Mouse (Mus musculus) limb, embryonic 12.5 days (tissue): ENCODE measurements around the gene Gtf2a2. TPM values are rescaled to one million over a fixed set of nuclear protein-coding genes. Genes with fewer than 3 reads are reported as not detected.

ENCODE experiments used
- ATAC-seq: fragments of 200-750 bp; cut with Nextera tagmentation; 2 replicates; pipeline ENCODE4 v1.8.0; 2017; ENCODE audit warnings: low read depth, moderate TSS enrichment; ENCODE audit not compliant: insufficient number of reproducible peaks, insufficient read depth, low FRiP score, low TSS enrichment
- H3K27ac ChIP-seq: fragments of 300-500 bp; sonication (generic); 2 replicates; pipeline ENCODE4 v1.5.1; 2016; ENCODE audit warnings: mild to moderate bottlenecking, moderate library complexity
- H3K27me3 ChIP-seq: fragments of 300-500 bp; sonication (generic); 2 replicates; pipeline ENCODE4 v1.6.1; 2016; ENCODE audit warnings: mild to moderate bottlenecking, moderate library complexity
- H3K36me3 ChIP-seq: fragments of 300-500 bp; sonication (generic); 2 replicates; pipeline ENCODE4 v1.6.1; 2016; ENCODE audit warnings: mild to moderate bottlenecking, moderate library complexity
- H3K4me1 ChIP-seq: fragments of 300-500 bp; sonication (generic); replicated peaks from 2 replicates; pipeline ENCODE4 v1.6.1; 2016
- H3K4me2 ChIP-seq: fragments of 300-500 bp; sonication (generic); 2 replicates; pipeline ENCODE4 v1.6.1; 2016; ENCODE audit warnings: mild to moderate bottlenecking, moderate library complexity
- H3K4me3 ChIP-seq: fragments of 300-500 bp; sonication (generic); replicated peaks from 2 replicates; pipeline ENCODE4 v1.5.1; 2016; ENCODE audit warnings: mild to moderate bottlenecking
- H3K9ac ChIP-seq: fragments of 300-500 bp; sonication (generic); replicated peaks from 2 replicates; pipeline ENCODE4 v1.6.1; 2016; ENCODE audit warnings: mild to moderate bottlenecking, moderate library complexity
- H3K9me3 ChIP-seq: fragments of 300-500 bp; sonication (generic); 2 replicates; pipeline ENCODE4 v1.6.1; 2016; ENCODE audit warnings: mild to moderate bottlenecking, moderate library complexity
- WGBS: fragments of 180-500 bp; shearing (Covaris S2); methylation state at CpG from one replicate; pipeline ENCODE4 v1.1.7; 2016; 5-methylcytosine and 5-hydroxymethylcytosine counted together
- polyA plus RNA-seq: library from polyadenylated mRNA; unstranded; fragments of >200 nt; fragmentation: Nextera tagmentation; extraction: Ambion mirVana; gene quantifications from 2 replicates; pipeline ENCODE4 v1.2.1, GENCODE M21; 2016

Gtf2a2 gene
- polyA plus RNA-seq, 1 experiment from 2014 or later: 213 TPM

- Histone ChIP-seq H3K27me3 (no peaks in the 10 kb centered on the region), H3K9ac (no peak overlapping the region), H3K4me3 (no peak overlapping the region), H3K4me1 (no peaks in the 10 kb centered on the region), H3K9me3 (no peaks in the 10 kb centered on the region), H3K27ac (no peak overlapping the region), H3K36me3 (no peaks in the 10 kb centered on the region), H3K4me2 (no peak overlapping the region)
- no peak for ATAC-seq
- WGBS: 93% methylated on average over 4 of the region's 4 CpGs
These were observed 29.8 kb downstream of the Gtf2a2 start for GRCm38 (mm10) chr9:70042137-70042536.

- Histone ChIP-seq H3K4me3 (no peak overlapping the region), H3K4me2 (no peak overlapping the region), H3K36me3 (no peaks in the 10 kb centered on the region), H3K4me1 (peaks cover 6% of the 10 kb centered on the region), H3K27me3 (no peaks in the 10 kb centered on the region), H3K27ac (no peak overlapping the region), H3K9ac (no peak overlapping the region), H3K9me3 (no peaks in the 10 kb centered on the region)
- no peak for ATAC-seq
- WGBS: 44% methylated on average over 1 of the region's 1 CpGs
These were observed 30.6 kb downstream of the Gtf2a2 start for GRCm38 (mm10) chr9:70042935-70043334.

- no peak overlapping the region for H3K4me3 ChIP-seq
- no peaks in the 10 kb centered on the region for H3K36me3 ChIP-seq
- ATAC-seq: no peak
- no peak overlapping the region for H3K4me2 ChIP-seq
- WGBS: 76% methylated on average over 2 of the region's 2 CpGs
- peaks cover 25% of the 10 kb centered on the region for H3K4me1 ChIP-seq
- no peaks in the 10 kb centered on the region for H3K27me3 ChIP-seq
- no peak overlapping the region for H3K27ac ChIP-seq
- H3K9me3 ChIP-seq: no peaks in the 10 kb centered on the region
- H3K9ac ChIP-seq: no peak overlapping the region
These were observed 32.5 kb downstream of the Gtf2a2 start for GRCm38 (mm10) chr9:70044865-70045264.

DNA sequence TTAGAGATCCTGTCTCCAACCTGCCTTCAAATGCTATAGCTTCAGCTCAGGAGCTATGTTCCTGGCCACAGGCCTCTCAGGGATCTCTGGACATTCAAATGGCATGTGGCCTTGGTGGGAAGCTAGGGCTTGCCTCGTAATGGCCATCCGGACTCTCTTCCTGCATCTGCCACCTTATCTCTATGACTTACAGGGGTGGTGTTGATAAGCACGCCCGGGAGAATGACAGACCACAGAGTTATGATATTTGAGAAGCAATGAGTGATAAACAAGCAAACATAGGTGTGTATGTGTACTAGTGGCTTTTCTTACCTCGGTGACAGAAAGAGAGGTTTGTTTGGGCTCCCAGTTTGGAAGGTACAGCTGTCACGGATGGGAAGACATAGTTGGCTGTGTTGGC lies 33.9 kb downstream of the Gtf2a2 start:
- H3K36me3 ChIP-seq: no peaks in the 10 kb centered on the region
- no peak overlapping the region for H3K27ac ChIP-seq
- H3K27me3 ChIP-seq: no peaks in the 10 kb centered on the region
- peaks cover 25% of the 10 kb centered on the region for H3K4me1 ChIP-seq
- no peaks in the 10 kb centered on the region for H3K9me3 ChIP-seq
- no peak overlapping the region for H3K9ac ChIP-seq
- no peak overlapping the region for H3K4me2 ChIP-seq
- H3K4me3 ChIP-seq: no peak overlapping the region
- no peak for ATAC-seq
- WGBS: 86% methylated on average over 6 of the region's 6 CpGs

- H3K9ac ChIP-seq: no peak overlapping the region
- H3K27ac ChIP-seq: peak overlapping the region; percentile 37; the same call in 1 of the 2 replicates
- H3K36me3 ChIP-seq: no peaks in the 10 kb centered on the region
- H3K27me3 ChIP-seq: no peaks in the 10 kb centered on the region
- H3K4me2 ChIP-seq: no peak overlapping the region
- H3K9me3 ChIP-seq: no peaks in the 10 kb centered on the region
- peaks cover 25% of the 10 kb centered on the region for H3K4me1 ChIP-seq
- no peak overlapping the region for H3K4me3 ChIP-seq
- ATAC-seq: no peak
- 39% methylated on average over 3 of the region's 3 CpGs for WGBS
These were observed 35.5 kb downstream of the Gtf2a2 start for GRCm38 (mm10) chr9:70047839-70048238.

GRCm38 (mm10) chr9:70048280-70048679 lies 35.9 kb downstream of the Gtf2a2 start:
- Histone ChIP-seq H3K4me3 (no peak overlapping the region), H3K9ac (no peak overlapping the region), H3K27ac (peak overlapping the region; percentile 37; the same call in 1 of the 2 replicates), H3K4me1 (peaks cover 25% of the 10 kb centered on the region), H3K36me3 (no peaks in the 10 kb centered on the region), H3K27me3 (no peaks in the 10 kb centered on the region), H3K4me2 (no peak overlapping the region), H3K9me3 (no peaks in the 10 kb centered on the region)
- ATAC-seq: no peak
- 41% methylated on average over 5 of the region's 5 CpGs for WGBS

DNA sequence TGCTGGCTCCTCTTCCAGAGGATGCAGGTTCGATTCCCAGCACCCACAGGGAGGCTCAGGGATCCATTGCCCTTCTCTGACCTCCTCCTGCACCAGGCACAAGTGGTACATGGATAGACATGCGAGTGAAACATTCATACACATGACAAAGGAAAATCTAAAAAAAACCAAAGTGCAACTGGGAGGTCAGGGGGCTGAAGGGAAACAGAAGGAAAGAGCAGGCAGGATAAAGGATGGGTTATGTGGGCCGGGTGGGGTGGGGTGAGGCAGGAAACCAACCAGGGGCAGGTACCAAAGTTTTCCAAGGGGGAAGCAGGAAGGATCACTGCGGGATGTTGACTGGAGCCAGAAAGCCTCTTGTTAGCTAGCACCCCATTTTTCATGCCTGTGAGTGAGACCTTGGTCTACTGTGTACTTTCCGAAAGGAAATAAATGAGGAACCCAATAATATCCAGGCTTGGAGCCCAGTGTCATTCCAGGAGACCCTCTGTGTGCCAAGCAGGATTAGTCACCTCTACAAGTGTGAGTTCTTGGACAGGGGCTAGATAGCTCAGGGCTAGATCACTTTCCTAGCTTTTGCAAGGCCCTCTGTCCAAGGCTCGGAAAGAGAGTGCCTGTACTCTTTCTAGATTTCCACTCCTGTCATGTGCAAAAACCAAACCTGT lies 36.5 kb downstream of the Gtf2a2 start:
- Histone ChIP-seq H3K4me1 (peaks cover 25% of the 10 kb centered on the region), H3K9ac (no peak overlapping the region), H3K27ac (peak overlapping the region; percentile 64), H3K4me2 (no peak overlapping the region), H3K36me3 (no peaks in the 10 kb centered on the region), H3K27me3 (no peaks in the 10 kb centered on the region), H3K4me3 (no peak overlapping the region), H3K9me3 (no peaks in the 10 kb centered on the region)
- WGBS: 61% methylated on average over 6 of the region's 6 CpGs
- no peak for ATAC-seq

GRCm38 (mm10) chr9:70049416-70049783 lies 37.0 kb downstream of the Gtf2a2 start:
- Histone ChIP-seq H3K27me3 (no peaks in the 10 kb centered on the region), H3K4me2 (0 out of 2 replicates have a peak overlapping the region, but pooled peaks have one; percentile 11), H3K9me3 (no peaks in the 10 kb centered on the region), H3K27ac (peak overlapping the region; percentile 64; the same call in 1 of the 2 replicates), H3K9ac (no peak overlapping the region), H3K4me1 (peaks cover 25% of the 10 kb centered on the region), H3K4me3 (no peak overlapping the region), H3K36me3 (no peaks in the 10 kb centered on the region)
- no peak for ATAC-seq
- 43% methylated on average over 3 of the region's 3 CpGs for WGBS

DNA sequence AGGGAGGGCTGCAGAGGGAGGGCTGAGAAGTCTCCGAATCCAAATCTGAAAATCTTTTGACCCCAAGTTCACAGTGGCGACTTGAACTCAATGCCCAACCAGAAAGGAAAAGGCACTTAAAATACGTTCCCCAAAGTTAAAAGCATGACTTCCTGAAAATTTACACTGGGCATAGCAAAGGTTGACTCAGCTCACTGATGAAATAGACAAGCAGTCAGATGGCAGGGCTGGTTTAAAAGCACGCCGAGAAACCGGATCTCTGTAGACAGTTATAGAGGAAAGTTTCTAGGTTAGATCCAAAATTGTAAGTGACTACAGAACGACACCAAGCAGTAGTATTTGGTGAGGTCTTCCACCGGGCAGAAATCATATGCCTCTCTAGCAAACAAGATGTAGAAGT lies 37.5 kb downstream of the Gtf2a2 start:
- Histone ChIP-seq H3K9me3 (no peaks in the 10 kb centered on the region), H3K27ac (no peak overlapping the region), H3K4me1 (peaks cover 25% of the 10 kb centered on the region), H3K36me3 (no peaks in the 10 kb centered on the region), H3K4me2 (no peak overlapping the region), H3K27me3 (no peaks in the 10 kb centered on the region), H3K9ac (no peak overlapping the region), H3K4me3 (no peak overlapping the region)
- 52% methylated on average over 8 of the region's 8 CpGs for WGBS
- no peak for ATAC-seq

- 76% methylated on average over 3 of the region's 3 CpGs for WGBS
- H3K36me3 ChIP-seq: no peaks in the 10 kb centered on the region
- H3K9ac ChIP-seq: no peak overlapping the region
- H3K27me3 ChIP-seq: no peaks in the 10 kb centered on the region
- no peak overlapping the region for H3K4me3 ChIP-seq
- no peak overlapping the region for H3K27ac ChIP-seq
- peaks cover 21% of the 10 kb centered on the region for H3K4me1 ChIP-seq
- no peak overlapping the region for H3K4me2 ChIP-seq
- no peak for ATAC-seq
- no peaks in the 10 kb centered on the region; the same call in 1 of the 2 replicates for H3K9me3 ChIP-seq
These were observed 40.4 kb downstream of the Gtf2a2 start for GRCm38 (mm10) chr9:70052730-70053129.

DNA sequence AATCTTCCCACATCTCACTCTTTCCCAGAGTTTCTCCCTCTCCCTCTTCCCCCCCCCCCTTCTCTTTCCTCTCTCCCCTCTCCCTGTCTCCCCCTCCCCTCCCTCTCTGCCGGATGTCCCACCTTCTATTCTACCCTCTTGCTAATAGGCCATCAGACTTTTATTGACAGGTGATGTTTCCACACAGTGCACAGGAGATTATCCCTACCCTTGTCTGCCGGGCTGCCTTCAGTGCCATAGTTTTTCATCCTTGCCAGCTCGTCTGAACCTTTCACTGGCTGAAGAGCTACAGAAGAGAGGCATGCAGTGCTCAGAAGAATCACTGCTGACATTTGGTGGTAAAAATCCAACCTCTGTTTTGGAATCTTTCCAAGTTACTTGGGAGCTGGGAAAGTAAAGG lies 41.1 kb downstream of the Gtf2a2 start:
- Histone ChIP-seq H3K9me3 (no peaks in the 10 kb centered on the region; the same call in 1 of the 2 replicates), H3K36me3 (no peaks in the 10 kb centered on the region), H3K4me1 (peaks cover 17% of the 10 kb centered on the region), H3K4me3 (no peak overlapping the region), H3K4me2 (no peak overlapping the region), H3K27me3 (no peaks in the 10 kb centered on the region), H3K27ac (no peak overlapping the region), H3K9ac (no peak overlapping the region)
- no peak for ATAC-seq
- 55% methylated on average over 3 of the region's 3 CpGs for WGBS

GRCm38 (mm10) chr9:70062012-70062411 lies 49.7 kb downstream of the Gtf2a2 start:
- no peak overlapping the region for H3K4me2 ChIP-seq
- peaks cover 3% of the 10 kb centered on the region; the same call in 1 of the 2 replicates for H3K4me1 ChIP-seq
- H3K36me3 ChIP-seq: no peaks in the 10 kb centered on the region
- no peaks in the 10 kb centered on the region; the same call in 1 of the 2 replicates for H3K9me3 ChIP-seq
- H3K27ac ChIP-seq: no peak overlapping the region
- no peak for ATAC-seq
- H3K4me3 ChIP-seq: no peak overlapping the region
- no peaks in the 10 kb centered on the region for H3K27me3 ChIP-seq
- 83% methylated on average over 3 of the region's 3 CpGs for WGBS
- no peak overlapping the region for H3K9ac ChIP-seq
